Mouse (Mus musculus): ENCODE data around the gene Cgn. TPM values are rescaled to one million over a fixed set of nuclear protein-coding genes. Genes with fewer than 3 reads are reported as not detected.
"Not testable (repeated sequence)": the region's sequence is repeated elsewhere in the genome, so short reads cannot be mapped to it uniquely, and the experiment has no call there.

The Cgn gene
- polyA plus RNA-seq, 1 experiment from 2014 or later, result 11.5 TPM

DNA sequence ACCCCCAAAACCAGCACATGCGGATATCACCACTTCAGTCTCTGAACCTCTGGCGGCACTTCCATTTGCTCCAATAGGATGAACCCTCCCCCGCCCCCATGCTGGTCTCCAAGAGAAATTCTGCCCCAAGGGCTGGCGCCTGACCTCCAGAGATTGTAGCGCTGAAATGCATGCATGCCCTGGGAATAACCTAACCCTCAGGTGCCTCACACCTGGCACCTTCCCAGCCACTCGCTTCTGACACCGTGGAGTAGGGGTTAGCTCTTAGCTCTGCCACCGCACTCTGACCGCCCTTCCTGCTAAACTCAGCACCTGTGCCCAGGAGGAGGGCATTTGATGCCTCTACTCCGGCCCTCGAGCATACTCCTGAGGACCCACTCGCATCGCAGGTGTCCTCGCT lies 334 bp downstream of the Cgn start:
- peaks cover 20% of the 10 kb centered on the region for H3K27me3 ChIP-seq (replicated peaks; ENCODE audit: control insufficient read depth, insufficient read depth, low read length)
- no peaks in the 10 kb centered on the region for H3K36me3 ChIP-seq (ENCODE audit: control insufficient read depth, insufficient read depth, low read length)
- H3K9me3 ChIP-seq (ENCODE audit: control insufficient read depth, low read length), result no peaks in the 10 kb centered on the region
- peak overlapping the region; percentile 84 for H3K4me2 ChIP-seq
- no peak overlapping the region for H3K27ac ChIP-seq (ENCODE audit: low read depth, low read length)
- H3K4me3 ChIP-seq (ENCODE audit: low read depth, low read length), result peak overlapping the region; percentile 52
- peak overlapping the region; percentile 39 for H3K9ac ChIP-seq (ENCODE audit: low read depth, low read length)
- no peak for DNase-seq (ENCODE audit: low spot score)
- no peak; the same call in 1 of the 2 replicates for ATAC-seq (replicated peaks; ENCODE audit: low FRiP score)
- WGBS, result 4% methylated on average over 14 of the region's 14 CpGs
- 0 out of 2 replicates have a peak, but pooled peaks cover 5% of the 10 kb centered on the region for H3K4me1 ChIP-seq (replicated peaks; ENCODE audit: control insufficient read depth, insufficient read depth, low read length)

DNA sequence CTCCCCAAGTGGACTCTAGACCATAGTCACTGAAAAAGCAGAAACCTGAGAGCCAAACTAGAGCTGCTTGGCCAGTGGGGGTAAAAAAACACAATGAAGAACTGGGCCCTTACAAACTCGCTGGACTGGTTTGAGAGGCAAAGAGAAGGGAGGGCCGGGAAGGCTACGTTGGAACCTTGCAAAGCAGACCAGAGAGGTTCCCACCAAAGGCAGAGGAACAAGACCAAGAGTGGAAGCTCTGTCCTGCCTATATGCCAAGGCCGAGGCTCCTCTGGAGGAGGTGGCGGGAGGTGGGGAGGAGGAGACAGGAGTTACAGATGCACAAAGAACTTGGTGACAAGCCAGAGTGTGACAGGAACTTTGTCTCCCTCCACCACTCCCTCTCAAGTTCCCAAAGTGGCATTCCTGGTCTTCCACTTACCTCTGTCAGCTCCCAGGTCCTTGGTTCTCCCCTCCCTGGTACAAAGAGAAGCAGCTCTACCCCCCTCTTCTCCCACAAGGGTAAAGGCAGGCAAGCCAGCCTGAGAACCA lies 2.1 kb downstream of the Cgn start:
- 48% methylated on average over 5 of the region's 5 CpGs for WGBS
- Histone ChIP-seq H3K27me3 (replicated peaks; ENCODE audit: control insufficient read depth, insufficient read depth, low read length) (peaks cover 20% of the 10 kb centered on the region), H3K4me2 (peak overlapping the region; percentile 35), H3K4me3 (ENCODE audit: low read depth, low read length) (no peak overlapping the region), H3K4me1 (replicated peaks; ENCODE audit: control insufficient read depth, insufficient read depth, low read length) (0 out of 2 replicates have a peak, but pooled peaks cover 5% of the 10 kb centered on the region), H3K9ac (ENCODE audit: low read depth, low read length) (no peak overlapping the region), H3K27ac (ENCODE audit: low read depth, low read length) (peak overlapping the region; percentile 22), H3K36me3 (ENCODE audit: control insufficient read depth, insufficient read depth, low read length) (no peaks in the 10 kb centered on the region), H3K9me3 (ENCODE audit: control insufficient read depth, low read length) (no peaks in the 10 kb centered on the region)
- DNase-seq (ENCODE audit: low spot score), result no peak
- no peak for ATAC-seq (replicated peaks; ENCODE audit: low FRiP score)

DNA sequence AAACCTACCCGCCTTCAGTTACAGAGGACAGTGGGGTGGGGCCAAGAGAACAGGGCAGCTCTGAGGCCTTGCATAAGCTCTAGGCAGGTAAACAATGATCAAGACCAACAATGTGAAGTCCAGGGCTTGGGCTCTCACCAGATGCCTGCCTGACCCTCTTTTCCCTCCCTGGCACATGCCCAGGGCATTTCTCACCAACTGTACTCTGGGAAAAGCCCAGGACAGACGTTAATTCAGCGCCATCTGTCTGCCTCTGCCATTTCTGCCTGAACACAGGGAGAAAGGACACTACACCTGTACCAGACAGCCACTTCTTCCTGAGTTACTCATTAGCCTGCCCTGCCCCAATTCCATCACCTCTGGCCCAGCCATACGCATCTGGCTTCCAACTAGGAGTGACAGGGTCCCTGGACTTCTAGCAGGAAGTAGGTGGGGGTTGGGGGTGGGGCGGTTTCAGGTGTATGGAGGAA lies 2.8 kb downstream of the Cgn start:
- Histone ChIP-seq H3K27ac (ENCODE audit: low read depth, low read length) (peak overlapping the region; percentile 34; the same call in 1 of the 2 replicates), H3K4me1 (replicated peaks; ENCODE audit: control insufficient read depth, insufficient read depth, low read length) (0 out of 2 replicates have a peak, but pooled peaks cover 5% of the 10 kb centered on the region), H3K4me3 (ENCODE audit: low read depth, low read length) (no peak overlapping the region), H3K9ac (ENCODE audit: low read depth, low read length) (no peak overlapping the region), H3K9me3 (ENCODE audit: control insufficient read depth, low read length) (no peaks in the 10 kb centered on the region), H3K4me2 (peak overlapping the region; percentile 41), H3K27me3 (replicated peaks; ENCODE audit: control insufficient read depth, insufficient read depth, low read length) (peaks cover 24% of the 10 kb centered on the region), H3K36me3 (ENCODE audit: control insufficient read depth, insufficient read depth, low read length) (no peaks in the 10 kb centered on the region)
- ATAC-seq (replicated peaks; ENCODE audit: low FRiP score) (peak; percentile 51), DNase-seq (ENCODE audit: low spot score) (peak; percentile 46)
- WGBS, result 55% methylated on average over 5 of the region's 5 CpGs

DNA sequence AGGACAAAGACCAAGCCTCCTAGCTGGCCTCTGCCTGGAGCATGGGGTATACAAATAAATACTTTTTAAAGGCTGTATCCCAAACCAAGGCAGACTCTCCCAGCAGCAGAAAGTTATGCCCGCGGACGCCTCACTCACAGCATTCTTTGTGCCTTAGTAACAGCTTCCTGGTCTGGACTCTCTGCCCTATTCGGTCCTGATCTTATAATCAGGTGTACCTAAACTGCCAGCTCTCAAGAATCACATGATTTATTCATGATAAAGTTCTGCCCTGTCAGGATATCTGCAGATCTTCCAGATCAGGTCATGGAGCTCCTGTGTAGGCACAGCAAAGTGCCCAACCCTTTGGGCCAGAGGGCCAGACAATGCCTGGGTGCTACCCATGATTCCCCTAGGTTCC lies 3.4 kb downstream of the Cgn start:
- no peak for DNase-seq (ENCODE audit: low spot score)

DNA sequence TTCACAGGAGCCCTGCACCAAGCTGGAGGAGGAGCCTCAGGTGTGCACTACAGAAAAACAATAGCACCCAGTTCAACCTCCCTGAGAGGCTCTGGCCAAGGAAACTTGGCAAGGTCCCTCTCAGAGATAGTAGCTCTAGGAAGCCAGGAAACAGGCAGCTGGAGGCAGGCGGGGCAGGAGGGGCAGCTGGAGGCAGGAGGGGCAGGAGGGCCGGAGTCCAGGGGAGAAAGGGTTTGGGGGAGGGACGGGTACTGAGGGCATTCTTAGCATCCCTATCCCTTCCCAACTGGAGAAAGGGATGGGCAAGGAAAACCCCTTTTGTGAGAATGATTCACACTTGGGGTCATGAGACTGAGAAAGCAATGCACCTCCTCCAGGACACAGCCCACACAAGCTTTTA lies 4.9 kb downstream of the Cgn start:
- WGBS, result 28% methylated on average over 3 of the region's 3 CpGs
- Histone ChIP-seq H3K27ac (ENCODE audit: low read depth, low read length) (no peak overlapping the region), H3K9me3 (ENCODE audit: control insufficient read depth, low read length) (no peaks in the 10 kb centered on the region), H3K36me3 (ENCODE audit: control insufficient read depth, insufficient read depth, low read length) (no peaks in the 10 kb centered on the region), H3K4me2 (no peak overlapping the region), H3K4me3 (ENCODE audit: low read depth, low read length) (no peak overlapping the region), H3K27me3 (replicated peaks; ENCODE audit: control insufficient read depth, insufficient read depth, low read length) (peaks cover 17% of the 10 kb centered on the region), H3K4me1 (replicated peaks; ENCODE audit: control insufficient read depth, insufficient read depth, low read length) (0 out of 2 replicates have a peak, but pooled peaks cover 5% of the 10 kb centered on the region), H3K9ac (ENCODE audit: low read depth, low read length) (no peak overlapping the region)
- DNase-seq (ENCODE audit: low spot score) (no peak), ATAC-seq (replicated peaks; ENCODE audit: low FRiP score) (no peak)

More for the DNA sequence above, 3.4 kb downstream of the Cgn start:
- no peak overlapping the region for H3K4me3 ChIP-seq (ENCODE audit: low read depth, low read length)
- H3K9ac ChIP-seq (ENCODE audit: low read depth, low read length), result no peak overlapping the region
- ATAC-seq (replicated peaks; ENCODE audit: low FRiP score), result no peak
- WGBS, result 52% methylated on average over 4 of the region's 4 CpGs
- no peaks in the 10 kb centered on the region for H3K9me3 ChIP-seq (ENCODE audit: control insufficient read depth, low read length)
- H3K27me3 ChIP-seq (replicated peaks; ENCODE audit: control insufficient read depth, insufficient read depth, low read length), result peaks cover 24% of the 10 kb centered on the region
- H3K4me1 ChIP-seq (replicated peaks; ENCODE audit: control insufficient read depth, insufficient read depth, low read length), result 0 out of 2 replicates have a peak, but pooled peaks cover 5% of the 10 kb centered on the region
- H3K36me3 ChIP-seq (ENCODE audit: control insufficient read depth, insufficient read depth, low read length), result no peaks in the 10 kb centered on the region
- H3K27ac ChIP-seq (ENCODE audit: low read depth, low read length), result no peak overlapping the region; the same call in 1 of the 2 replicates
- H3K4me2 ChIP-seq, result peak overlapping the region; percentile 41

DNA sequence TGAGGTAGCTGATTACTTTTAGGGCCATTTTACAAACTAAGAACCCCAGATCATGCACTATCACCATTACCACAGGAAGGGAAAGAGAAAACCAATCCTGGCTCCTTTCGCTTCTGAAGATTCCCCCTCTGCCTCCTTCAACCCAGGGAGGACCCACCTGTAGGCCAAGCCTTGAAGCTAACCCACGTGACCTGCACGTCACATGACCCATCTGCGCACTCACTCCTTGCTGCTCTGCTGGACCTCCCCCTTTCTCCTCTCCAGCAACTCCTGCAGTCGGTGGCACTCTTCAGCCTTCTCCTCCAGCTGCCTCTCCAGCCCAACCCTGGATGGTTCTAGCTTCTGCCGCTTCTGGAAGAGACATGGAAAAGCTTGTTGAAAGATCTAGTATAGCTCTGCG lies 10.4 kb downstream of the Cgn start:
- DNase-seq (ENCODE audit: low spot score), result no peak
- H3K9me3 ChIP-seq (ENCODE audit: control insufficient read depth, low read length), result no peaks in the 10 kb centered on the region
- H3K27ac ChIP-seq (ENCODE audit: low read depth, low read length), result no peak overlapping the region
- no peak overlapping the region for H3K4me3 ChIP-seq (ENCODE audit: low read depth, low read length)
- H3K27me3 ChIP-seq (replicated peaks; ENCODE audit: control insufficient read depth, insufficient read depth, low read length), result peaks cover 8% of the 10 kb centered on the region
- H3K4me1 ChIP-seq (replicated peaks; ENCODE audit: control insufficient read depth, insufficient read depth, low read length), result no peaks in the 10 kb centered on the region
- no peak overlapping the region for H3K9ac ChIP-seq (ENCODE audit: low read depth, low read length)
- H3K36me3 ChIP-seq (ENCODE audit: control insufficient read depth, insufficient read depth, low read length), result no peaks in the 10 kb centered on the region
- WGBS, result 79% methylated on average over 7 of the region's 7 CpGs
- H3K4me2 ChIP-seq, result no peak overlapping the region
- ATAC-seq (replicated peaks; ENCODE audit: low FRiP score), result no peak

DNA sequence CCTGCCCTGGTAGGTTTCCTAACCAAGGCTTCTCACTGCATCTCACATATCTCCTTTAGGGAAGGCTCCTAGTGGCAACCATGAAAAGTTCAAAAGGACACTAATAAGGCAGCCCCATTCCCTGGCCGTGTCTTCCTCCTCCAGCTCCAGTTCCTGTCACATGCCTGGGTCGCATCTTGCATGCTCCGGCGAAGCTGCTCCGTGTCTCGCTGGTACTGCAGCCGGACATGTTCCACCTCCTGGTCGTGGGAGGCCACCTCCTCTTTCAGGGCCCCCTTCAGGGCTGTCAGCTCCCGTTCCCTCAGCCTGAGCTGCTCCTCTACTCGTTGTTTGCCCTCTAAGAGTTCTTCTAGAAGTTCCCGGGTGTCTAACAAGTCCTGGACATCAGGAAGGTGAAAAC lies 12.3 kb downstream of the Cgn start:
- DNase-seq (ENCODE audit: low spot score) (no peak), ATAC-seq (replicated peaks; ENCODE audit: low FRiP score) (no peak)
- no peaks in the 10 kb centered on the region for H3K9me3 ChIP-seq (ENCODE audit: control insufficient read depth, low read length)
- peaks cover 7% of the 10 kb centered on the region for H3K27me3 ChIP-seq (replicated peaks; ENCODE audit: control insufficient read depth, insufficient read depth, low read length)
- no peak overlapping the region for H3K27ac ChIP-seq (ENCODE audit: low read depth, low read length)
- 77% methylated on average over 11 of the region's 11 CpGs for WGBS
- H3K36me3 ChIP-seq (ENCODE audit: control insufficient read depth, insufficient read depth, low read length), result no peaks in the 10 kb centered on the region
- no peak overlapping the region for H3K4me2 ChIP-seq
- H3K9ac ChIP-seq (ENCODE audit: low read depth, low read length), result no peak overlapping the region
- H3K4me3 ChIP-seq (ENCODE audit: low read depth, low read length), result no peak overlapping the region
- H3K4me1 ChIP-seq (replicated peaks; ENCODE audit: control insufficient read depth, insufficient read depth, low read length), result no peaks in the 10 kb centered on the region

DNA sequence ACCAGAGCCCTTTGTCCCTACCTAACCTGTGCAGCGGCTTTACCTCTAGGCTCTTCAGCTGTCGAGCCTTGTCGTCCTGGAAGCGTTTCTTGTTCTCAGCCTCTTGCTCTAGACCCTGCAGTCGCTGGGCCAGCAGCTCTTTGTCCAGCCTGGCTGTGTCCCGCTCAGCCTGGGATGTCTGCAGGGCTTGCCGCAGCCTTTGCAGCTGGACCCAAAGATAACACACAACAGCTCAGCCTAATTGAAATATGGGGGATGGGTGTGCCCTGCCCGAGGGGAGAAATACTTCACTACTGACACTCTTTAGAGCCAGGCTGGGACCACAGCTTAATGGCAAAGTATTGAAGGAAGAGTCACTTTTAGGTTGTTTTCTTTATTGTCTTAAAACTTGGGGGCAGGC lies 20.8 kb downstream of the Cgn start:
- H3K4me3 ChIP-seq (ENCODE audit: low read depth, low read length); H3K9me3 ChIP-seq (ENCODE audit: control insufficient read depth, low read length); H3K27ac ChIP-seq (ENCODE audit: low read depth, low read length); H3K36me3 ChIP-seq (ENCODE audit: control insufficient read depth, insufficient read depth, low read length); H3K4me1 ChIP-seq (replicated peaks; ENCODE audit: control insufficient read depth, insufficient read depth, low read length); DNase-seq (ENCODE audit: low spot score); H3K27me3 ChIP-seq (replicated peaks; ENCODE audit: control insufficient read depth, insufficient read depth, low read length); H3K9ac ChIP-seq (ENCODE audit: low read depth, low read length): not testable (repeated sequence)
- H3K4me2 ChIP-seq, result peak overlapping the region; percentile 44
- ATAC-seq (replicated peaks; ENCODE audit: low FRiP score), result peak; percentile 90
- WGBS, result 33% methylated on average over 8 of the region's 8 CpGs

DNA sequence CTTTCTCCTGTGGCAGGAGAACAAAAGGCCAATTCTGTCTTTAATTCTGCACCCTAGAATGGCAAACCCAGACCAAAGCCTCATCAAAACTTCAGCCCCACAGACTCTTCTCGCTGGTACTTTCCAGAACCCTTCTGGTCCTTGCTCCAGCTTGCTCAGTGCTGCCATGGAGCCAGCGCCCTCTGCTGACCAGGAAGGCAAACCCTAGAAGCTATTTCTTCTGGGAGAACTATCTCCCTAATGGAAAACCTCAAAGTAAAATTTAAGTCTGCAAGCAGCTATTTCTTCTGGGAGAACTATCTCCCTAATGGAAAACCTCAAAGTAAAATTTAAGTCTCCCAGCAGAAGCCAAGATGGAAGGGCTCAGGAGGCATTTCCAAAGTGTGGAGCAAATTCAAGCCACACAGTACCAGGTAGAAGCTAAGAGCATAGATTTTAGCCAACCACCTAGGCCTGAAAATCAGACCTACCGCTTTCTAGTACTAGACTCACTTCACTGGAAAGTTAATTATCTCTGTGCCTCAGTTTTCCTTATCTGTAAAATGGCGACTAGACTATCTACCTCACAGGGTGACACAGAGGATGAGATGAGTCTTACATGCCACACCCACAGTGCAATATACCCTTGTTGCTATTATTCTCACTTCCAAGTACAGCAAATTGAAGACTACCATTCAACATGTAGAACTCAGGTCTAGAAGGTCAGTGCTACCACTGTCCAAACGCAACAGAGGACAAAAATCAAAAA lies 21.6 kb downstream of the Cgn start:
- not testable (repeated sequence) for DNase-seq (ENCODE audit: low spot score); H3K9me3 ChIP-seq (ENCODE audit: control insufficient read depth, low read length); H3K36me3 ChIP-seq (ENCODE audit: control insufficient read depth, insufficient read depth, low read length); H3K4me3 ChIP-seq (ENCODE audit: low read depth, low read length); H3K27ac ChIP-seq (ENCODE audit: low read depth, low read length); H3K4me1 ChIP-seq (replicated peaks; ENCODE audit: control insufficient read depth, insufficient read depth, low read length); H3K27me3 ChIP-seq (replicated peaks; ENCODE audit: control insufficient read depth, insufficient read depth, low read length); H3K9ac ChIP-seq (ENCODE audit: low read depth, low read length)
- peak; percentile 77 for ATAC-seq (replicated peaks; ENCODE audit: low FRiP score)
- 61% methylated on average over 3 of the region's 5 CpGs for WGBS
- peak overlapping the region; percentile 44 for H3K4me2 ChIP-seq
